Mouse (Mus musculus): ENCODE measurements around the gene Fam173b. TPM values are rescaled to one million over a fixed set of nuclear protein-coding genes. Genes with fewer than 3 reads are reported as not detected.
A peak's percentile ranks its signal among the peaks of the same experiment; 100 is the strongest.

Fam173b gene
- total RNA-seq (2012; rRNA removed), result 33.8 TPM in 2 replicates
- total RNA-seq (2014; rRNA removed), result 32.1 and 37.7 TPM in 2 replicates
- polyA plus RNA-seq (2012; ENCODE audit: insufficient read length, low read depth), result 24.5 and 25.8 TPM in 2 replicates

DNA sequence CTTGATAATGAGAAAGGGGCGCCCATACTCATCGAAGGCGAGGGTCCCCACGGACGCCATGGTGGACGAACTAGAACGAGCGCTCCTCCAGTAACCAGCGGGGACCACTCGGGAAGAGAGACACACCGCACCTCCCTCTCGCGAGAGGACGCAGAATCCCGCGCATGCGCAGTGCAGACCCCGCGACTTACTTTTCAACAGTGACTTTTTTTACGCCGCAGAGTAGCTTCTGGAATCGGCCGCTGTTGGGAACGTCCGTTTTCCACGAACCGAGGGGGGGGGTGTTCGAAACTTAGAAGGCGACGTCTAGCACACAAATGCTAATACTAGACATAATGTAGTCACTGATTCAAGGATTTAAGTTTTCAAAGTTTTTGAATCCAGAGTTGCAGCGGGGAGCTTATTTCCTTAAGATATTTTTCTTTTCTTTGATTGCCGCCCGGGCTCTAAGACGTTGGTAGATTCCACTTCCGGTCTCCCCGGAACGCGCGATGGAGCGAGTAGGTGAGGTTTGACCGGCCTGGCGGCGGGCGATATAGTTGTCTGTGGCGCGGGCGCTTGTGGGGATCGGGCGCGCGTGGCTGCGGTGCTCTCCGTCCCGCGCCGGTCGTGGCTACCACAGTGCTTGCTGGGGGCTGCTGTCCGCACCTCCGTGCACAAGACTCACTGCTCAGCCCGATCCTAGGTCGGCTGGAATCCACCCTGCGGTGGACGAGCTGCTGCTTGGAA lies at the start of gene Fam173b, which contains the start of gene Cct5:
TSS of gene Fam173b (plus strand) at position 207 of the 729 bp plus-strand sequence.
TSS of gene Cct5 (minus strand) at position 159 of the 729 bp plus-strand sequence.
- TF ChIP-seq BHLHE40 (IDR thresholded peaks at IDR 0.05; ENCODE audit: low read depth, low read length) (no peak), ZKSCAN1 (IDR thresholded peaks at IDR 0.05; ENCODE audit: borderline replicate concordance, low read depth, low read length) (no peak), POLR2A (IDR thresholded peaks at IDR 0.05; ENCODE audit: low read depth, low read length) (peak; percentile 96), JUN (IDR thresholded peaks at IDR 0.05; ENCODE audit: insufficient read depth, low read depth, low read length) (no peak), NRF1 (IDR thresholded peaks at IDR 0.05; ENCODE audit: low read depth, low read length) (peak; percentile 92), POLR2AphosphoS2 (IDR thresholded peaks at IDR 0.05; ENCODE audit: low read depth, low read length) (peak; percentile 96), SMC3 (IDR thresholded peaks at IDR 0.05; ENCODE audit: low read depth, low read length) (no peak), MEF2A (IDR thresholded peaks at IDR 0.05; ENCODE audit: borderline replicate concordance, low read depth, low read length) (peak; percentile 47), IRF4 (IDR thresholded peaks at IDR 0.05; ENCODE audit: low read depth, low read length) (0 out of 2 replicates have a peak, but pooled peaks have one; percentile 27), CHD2 (IDR thresholded peaks at IDR 0.05; ENCODE audit: low read length) (peak; percentile 99), MXI1 (IDR thresholded peaks at IDR 0.05; ENCODE audit: low read depth, low read length) (peak; percentile 66), ETS1 (conservative IDR thresholded peaks at IDR 0.05; ENCODE audit: low read depth, low read length) (no peak), USF1 (IDR thresholded peaks at IDR 0.05; ENCODE audit: low read depth, low read length) (no peak), PAX5 (IDR thresholded peaks at IDR 0.05; ENCODE audit: low read length) (no peak), MYC (IDR thresholded peaks at IDR 0.05; ENCODE audit: low read depth, low read length) (no peak; the same call in 1 of the 2 replicates), SIN3A (IDR thresholded peaks at IDR 0.05; ENCODE audit: low read length) (peak; percentile 93), NELFE (IDR thresholded peaks at IDR 0.05; ENCODE audit: low read depth, low read length) (peak; percentile 93), ZC3H11A (IDR thresholded peaks at IDR 0.05; ENCODE audit: low read depth, low read length) (no peak), HCFC1 (IDR thresholded peaks at IDR 0.05; ENCODE audit: low read depth, low read length) (peak; percentile 84), MAZ (IDR thresholded peaks at IDR 0.05; ENCODE audit: low read depth, low read length) (no peak), UBTF (IDR thresholded peaks at IDR 0.05; ENCODE audit: low read depth, low read length) (no peak), EP300 (IDR thresholded peaks at IDR 0.05; ENCODE audit: low read length) (no peak), ZNF384 (IDR thresholded peaks at IDR 0.05; ENCODE audit: low read depth, low read length) (0 out of 2 replicates have a peak, but pooled peaks have one; percentile 44), JUND (conservative IDR thresholded peaks at IDR 0.05; ENCODE audit: low read depth, low read length) (no peak), MAX (IDR thresholded peaks at IDR 0.05; ENCODE audit: low read length) (peak; percentile 19; the same call in 1 of the 2 replicates), RAD21 (IDR thresholded peaks at IDR 0.05; ENCODE audit: low read depth, low read length) (no peak), CTCF (conservative IDR thresholded peaks at IDR 0.05 in 1 of 2, IDR thresholded peaks at IDR 0.05 in 1 of 2; ENCODE audit: low read depth in 2 of 2, low read length in 2 of 2) (no peak), E2F4 (IDR thresholded peaks at IDR 0.05; ENCODE audit: insufficient replicate concordance, low read depth, low read length) (0 out of 2 replicates have a peak, but pooled peaks have one; percentile 12), TBP (conservative IDR thresholded peaks at IDR 0.05; ENCODE audit: low read depth, low read length) (peak; percentile 90), ZMIZ1 (IDR thresholded peaks at IDR 0.05; ENCODE audit: low read depth, low read length) (peak; percentile 81), KAT2A (IDR thresholded peaks at IDR 0.05; ENCODE audit: insufficient replicate concordance, low read length) (no peak), ELF1 (IDR thresholded peaks at IDR 0.05; ENCODE audit: low read depth, low read length) (peak; percentile 80; the same call in 1 of the 2 replicates), MAFK (IDR thresholded peaks at IDR 0.05; ENCODE audit: insufficient replicate concordance, low read length) (no peak), GABPA (IDR thresholded peaks at IDR 0.05; ENCODE audit: insufficient replicate concordance, low read depth, low read length) (peak; percentile 13; the same call in 1 of the 2 replicates), RCOR1 (conservative IDR thresholded peaks at IDR 0.05; ENCODE audit: low read depth, low read length) (0 out of 2 replicates have a peak, but pooled peaks have one; percentile 27), TCF12 (IDR thresholded peaks at IDR 0.05; ENCODE audit: low read depth, low read length) (peak; percentile 77), CHD1 (IDR thresholded peaks at IDR 0.05; ENCODE audit: low read depth, low read length) (peak; percentile 100), USF2 (conservative IDR thresholded peaks at IDR 0.05; ENCODE audit: low read depth, low read length) (no peak)
- in situ Hi-C loops (cut with MboI; ENCODE audit: low pct_ligation_motif_present, low pct_unique_long_range_greater_than_20kb, low sequenced_read_pairs), result no loop called here
- no peaks in the 10 kb centered on the region for H3K9me3 ChIP-seq (replicated peaks; ENCODE audit: low read length)
- DNase-seq (ENCODE audit: extremely low read depth), result peak; percentile 99
- dilution Hi-C loops (cut with MboI; ENCODE audit: extremely low pct_ligation_motif_present, extremely low pct_unique_long_range_greater_than_20kb, low sequenced_read_pairs), result no loop called here
- H3K27me3 ChIP-seq (replicated peaks), result no peaks in the 10 kb centered on the region
- H3K4me2 ChIP-seq (ENCODE audit: insufficient read depth, low read depth, poor library complexity, severe bottlenecking), result peak within 1 kb of the TSS; percentile 94
- H3K36me3 ChIP-seq (replicated peaks in 1 of 2; ENCODE audit: control insufficient read depth in 1 of 2, insufficient read depth in 1 of 2, low read length in 1 of 2), result peaks cover 19 to 53% of the 10 kb centered on the region in 2 experiments
- peak within 1 kb of the TSS; percentile 84 for H3K27ac ChIP-seq (ENCODE audit: insufficient read depth, low read depth)
- peak within 1 kb of the TSS; percentile 96 for H3K9ac ChIP-seq (ENCODE audit: insufficient read depth, low read depth)
- H3K79me2 ChIP-seq (replicated peaks; ENCODE audit: control insufficient read depth, extremely low read depth, insufficient read depth, poor library complexity, severe bottlenecking), result peaks cover 51% of the 10 kb centered on the region
- peak within 1 kb of the TSS; percentile 76 to 99 (median 85) for H3K4me3 ChIP-seq (replicated peaks in 1 of 3; ENCODE audit: low read depth in 2 of 3, low read length in 2 of 3, poor library complexity in 1 of 3)
- H3K4me1 ChIP-seq (ENCODE audit: control insufficient read depth in 1 of 2, insufficient read depth in 2 of 2), result peaks cover 16 to 42% of the 10 kb centered on the region in 2 experiments

Measured in CH12.LX (cell line).